Mouse (Mus musculus) retina, adult 2 months (tissue): ENCODE data around the gene St7.

Source experiments
- DNase-seq: peaks from one replicate; pipeline ENCODE4 v3.0.0-alpha.2; 2012; ENCODE audit warnings: low read depth, low spot score

St7 gene

DNA sequence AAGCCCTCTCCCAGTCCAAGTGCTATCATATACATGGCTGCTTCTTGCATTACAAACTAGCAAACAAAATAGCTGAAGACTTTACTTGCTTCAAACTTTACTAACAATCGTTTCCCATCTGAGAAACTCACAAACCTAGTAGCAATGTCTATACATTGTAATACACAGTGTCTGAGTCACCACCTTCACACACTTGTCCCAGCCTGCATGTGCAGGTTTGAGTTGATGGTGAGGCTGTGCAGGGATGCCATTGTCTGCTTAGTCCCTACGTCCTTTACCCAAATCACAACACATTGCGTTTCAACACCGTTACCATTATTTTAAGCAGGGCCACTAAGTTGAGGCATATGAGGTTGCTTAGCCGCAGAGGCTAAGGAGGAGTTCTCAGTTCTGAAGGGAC, 26.7 kb downstream of the St7 start:
- DNase-seq, result no peak

DNA sequence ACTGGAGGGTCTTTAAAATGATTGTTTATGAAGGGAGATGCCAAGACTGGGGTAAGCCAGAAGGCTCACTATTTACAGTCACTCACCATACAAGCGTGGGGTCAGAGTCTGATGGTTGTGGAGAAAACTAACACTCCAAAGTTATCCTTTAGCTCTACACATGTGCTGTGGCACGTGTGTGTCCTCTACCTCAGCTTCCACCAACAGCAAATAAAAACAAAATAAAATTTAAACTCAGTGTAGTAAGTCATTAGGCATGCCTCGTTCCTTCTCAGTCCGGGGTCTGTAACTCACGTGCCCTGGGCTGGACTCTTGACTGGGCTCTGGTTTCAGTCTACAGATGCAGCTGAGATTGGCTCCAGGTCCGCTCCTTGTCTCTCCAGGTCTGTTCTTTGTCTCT, 27.3 kb downstream of the St7 start:
- no peak for DNase-seq

GRCm38 (mm10) chr6:17721706-17722105, 29.0 kb downstream of the St7 start:
- DNase-seq, result peak; percentile 23

GRCm38 (mm10) chr6:17725841-17726460, 33.2 kb downstream of the St7 start:
- DNase-seq, result no peak

DNA sequence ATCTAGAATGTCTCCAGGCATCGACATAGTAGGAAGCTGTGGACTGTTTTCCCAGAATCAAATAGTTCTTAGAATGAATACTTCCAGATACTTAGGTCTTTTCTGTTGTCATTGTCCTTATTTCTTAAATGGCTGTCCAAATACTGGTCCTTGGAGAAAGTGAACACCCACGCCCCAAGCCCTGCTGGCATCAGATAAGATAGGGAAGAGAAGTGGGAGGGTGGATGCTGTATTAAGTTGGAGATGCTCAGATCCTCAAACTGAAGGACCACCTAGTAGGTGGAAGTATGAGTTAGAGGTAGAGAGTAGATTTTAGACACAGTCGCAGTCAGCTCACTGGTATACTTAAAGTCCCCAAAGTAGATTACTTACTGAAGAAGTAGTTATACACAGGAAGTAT, 34.5 kb downstream of the St7 start:
- no peak for DNase-seq

DNA sequence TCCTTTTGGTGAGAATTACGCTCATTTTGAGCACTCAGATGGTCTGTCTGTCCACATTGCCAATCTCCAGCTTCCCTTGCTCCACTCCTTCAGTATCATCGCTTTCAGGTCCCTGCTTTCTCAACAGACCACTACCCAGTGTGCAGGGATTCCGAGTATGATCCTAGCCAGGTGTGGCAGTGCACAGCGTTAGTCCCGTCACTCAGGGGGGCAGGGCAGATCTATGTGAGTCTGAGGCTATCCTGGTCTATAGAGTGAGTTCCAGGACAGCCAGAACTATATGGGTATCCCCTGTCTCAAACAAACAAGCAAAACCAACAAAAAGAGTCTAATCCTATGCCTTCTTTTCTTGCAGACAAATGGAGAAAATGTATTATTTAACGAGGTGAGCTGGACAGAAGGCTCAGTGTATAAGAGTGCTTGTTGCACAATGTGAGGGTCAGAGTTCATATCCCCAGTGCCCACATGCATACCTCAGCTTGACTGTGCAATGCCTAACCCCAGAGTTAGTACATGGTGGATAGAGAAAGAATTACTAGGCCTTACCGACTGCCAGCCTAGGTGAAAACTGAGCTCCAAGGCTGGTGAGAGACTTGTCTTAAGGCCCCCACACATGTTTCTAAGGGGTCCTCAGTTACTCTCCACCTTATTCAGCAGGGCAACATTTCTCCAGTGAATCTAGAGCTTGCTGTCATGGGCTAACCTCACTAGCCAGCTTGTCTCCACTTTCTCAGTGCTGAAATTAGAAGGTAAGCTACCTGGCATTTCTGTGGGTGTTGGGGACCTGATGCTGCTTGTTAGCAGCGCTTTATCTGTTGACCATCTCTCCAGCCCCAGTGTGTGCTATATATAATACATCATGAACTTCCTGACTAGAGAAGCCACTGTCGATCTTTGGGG, 35.4 kb downstream of the St7 start:
- no peak for DNase-seq

GRCm38 (mm10) chr6:17730122-17730521, 37.4 kb downstream of the St7 start:
- DNase-seq, result no peak

- no peak for DNase-seq
Measured at GRCm38 (mm10) chr6:17731694-17732093, 39.0 kb downstream of the St7 start.

GRCm38 (mm10) chr6:17733951-17734411, 41.2 kb downstream of the St7 start:
- no peak for DNase-seq

- DNase-seq, result no peak
Measured at GRCm38 (mm10) chr6:17737262-17737948, 44.7 kb downstream of the St7 start.

- no peak for DNase-seq
Measured at GRCm38 (mm10) chr6:17740128-17740527, 47.4 kb downstream of the St7 start.

DNA sequence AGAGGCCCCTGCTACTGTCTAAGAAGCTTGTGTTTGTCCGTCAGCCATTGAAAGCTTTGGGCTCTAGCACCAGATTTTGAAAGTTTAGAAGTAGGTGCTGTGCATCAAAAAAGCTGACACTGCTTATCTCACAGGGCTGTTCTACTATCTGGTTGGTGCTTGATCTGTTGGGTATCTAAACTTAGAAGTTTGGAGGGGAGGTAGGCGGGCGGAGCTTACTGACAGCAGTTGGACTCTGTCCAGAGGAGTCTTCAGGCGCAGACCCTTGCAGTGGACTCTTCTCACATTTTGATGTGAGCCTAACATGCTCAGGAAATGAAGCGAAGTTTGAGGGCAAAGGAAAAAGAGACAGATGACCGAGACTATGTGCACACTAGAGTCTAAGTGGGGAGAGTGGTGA, 48.9 kb downstream of the St7 start:
- DNase-seq, result no peak

GRCm38 (mm10) chr6:17742209-17742608, 49.5 kb downstream of the St7 start:
- no peak for DNase-seq

DNA sequence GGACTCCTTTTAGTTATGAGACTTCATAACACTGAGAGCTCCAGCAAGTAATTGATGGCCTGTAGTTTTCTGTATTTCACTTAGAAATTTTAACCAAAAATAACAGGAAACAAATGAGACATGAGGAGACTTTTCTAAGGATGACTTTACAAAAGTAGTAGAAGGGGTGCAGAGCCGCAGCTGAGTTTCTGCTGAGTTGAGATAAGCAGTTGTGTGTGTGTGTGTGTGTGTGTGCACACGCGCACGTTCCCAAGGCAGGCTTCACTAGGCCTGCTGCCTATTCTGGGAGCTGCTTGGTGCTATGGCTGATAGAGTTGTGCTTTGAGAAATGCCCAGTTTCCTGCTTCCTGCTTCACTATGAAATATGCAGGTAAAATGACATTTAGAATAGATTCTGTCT, 50.6 kb downstream of the St7 start:
- no peak for DNase-seq

GRCm38 (mm10) chr6:17747724-17748123, 55.0 kb downstream of the St7 start:
- DNase-seq, result no peak

- peak; percentile 45 for DNase-seq
Measured at GRCm38 (mm10) chr6:17748866-17749582, 56.3 kb downstream of the St7 start.

- no peak for DNase-seq
Measured at GRCm38 (mm10) chr6:17749596-17749995, 56.9 kb downstream of the St7 start.

- no peak for DNase-seq
Measured at GRCm38 (mm10) chr6:17750041-17750660, 57.4 kb downstream of the St7 start.

- DNase-seq, result no peak
Measured at GRCm38 (mm10) chr6:17750957-17751356, 58.2 kb downstream of the St7 start.

DNA sequence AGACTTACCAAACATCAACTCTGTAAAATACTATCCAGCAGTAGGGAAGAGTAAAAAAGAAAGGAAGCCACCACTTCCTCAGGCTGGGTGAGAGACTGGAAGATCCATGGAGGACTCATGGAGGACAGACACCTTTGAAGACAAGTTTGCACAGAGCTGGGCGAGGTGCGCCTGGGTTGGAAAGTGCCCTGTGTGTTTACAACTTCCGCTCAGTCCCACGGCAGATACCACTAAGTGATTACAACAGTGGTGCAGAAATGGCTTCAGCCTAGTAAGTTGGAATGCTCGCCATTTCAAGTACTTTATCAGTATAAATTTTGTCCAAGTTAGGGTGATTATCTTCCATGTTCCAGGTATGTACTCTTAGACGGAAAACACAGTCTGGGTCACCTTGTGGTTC, 63.2 kb downstream of the St7 start:
- DNase-seq, result no peak

- no peak for DNase-seq
Measured at GRCm38 (mm10) chr6:17758568-17758967, 65.8 kb downstream of the St7 start.
